Mouse (Mus musculus) lung, postnatal 0 days (tissue): ENCODE measurements around the gene Sox6. TPM values are rescaled to one million over a fixed set of nuclear protein-coding genes. Genes with fewer than 3 reads are reported as not detected.

Experiments
- ATAC-seq: fragments of 200-750 bp; cut with Nextera tagmentation; 2 replicates; pipeline ENCODE4 v1.8.0; 2017; ENCODE audit warnings: moderate library complexity
- DNase-seq: peaks from one replicate; pipeline ENCODE4 v3.0.0-alpha.2; 2016; ENCODE audit warnings: low spot score
- H3K27ac ChIP-seq: fragments of 300-500 bp; sonication (generic); 2 replicates; pipeline ENCODE4 v1.5.1; 2014; ENCODE audit warnings: antibody characterized with exemption, mild to moderate bottlenecking, low read length, mixed read lengths
- H3K27me3 ChIP-seq: fragments of 300-500 bp; sonication (generic); replicated peaks from 2 replicates; pipeline ENCODE4 v1.6.1; 2014; ENCODE audit warnings: low read length, mixed read lengths; ENCODE audit not compliant: insufficient read depth
- H3K36me3 ChIP-seq: fragments of 300-500 bp; sonication (generic); 2 replicates; pipeline ENCODE4 v1.6.1; 2014; ENCODE audit warnings: low read length, mixed read lengths; ENCODE audit not compliant: insufficient read depth
- H3K4me1 ChIP-seq: fragments of 300-500 bp; sonication (generic); 2 replicates; pipeline ENCODE4 v1.6.1; 2014; ENCODE audit warnings: antibody characterized with exemption, low read depth, low read length, mixed read lengths; ENCODE audit not compliant: insufficient read depth
- H3K4me2 ChIP-seq: fragments of 300-500 bp; sonication (generic); replicated peaks from 2 replicates; pipeline ENCODE4 v1.6.1; 2014; ENCODE audit warnings: low read depth, mild to moderate bottlenecking, low read length, moderate library complexity, mixed read lengths
- H3K4me3 ChIP-seq: fragments of 300-500 bp; sonication (generic); 2 replicates; pipeline ENCODE4 v1.5.1; 2014; ENCODE audit warnings: low read depth, low read length
- H3K9ac ChIP-seq: fragments of 300-500 bp; sonication (generic); replicated peaks from 2 replicates; pipeline ENCODE4 v1.6.1; 2014; ENCODE audit warnings: low read depth, mild to moderate bottlenecking
- H3K9me3 ChIP-seq: fragments of 300-500 bp; sonication (generic); 2 replicates; pipeline ENCODE4 v1.6.1; 2016; ENCODE audit warnings: low read length, mixed read lengths
- CTCF ChIP-seq: IDR thresholded peaks from 2 replicates; pipeline ENCODE4 v1.5.1; 2016; ENCODE audit warnings: antibody characterized with exemption, mild to moderate bottlenecking
- EP300 ChIP-seq: IDR thresholded peaks from 2 replicates; pipeline ENCODE4 v1.6.1; 2016; ENCODE audit warnings: antibody characterized with exemption, mild to moderate bottlenecking, control low read depth
- WGBS: fragments of 180-500 bp; shearing (Covaris S2); extraction: QIAGEN DNeasy Blood & Tissue Kit; methylation state at CpG from one replicate; pipeline ENCODE4 v1.1.7; 2014; 5-methylcytosine and 5-hydroxymethylcytosine counted together
- polyA plus RNA-seq: library from polyadenylated mRNA; unstranded; fragments of >200 nt; fragmentation: Nextera tagmentation; extraction: Ambion mirVana; gene quantifications from 2 replicates; pipeline ENCODE4 v1.2.1, GENCODE M21; 2015

The Sox6 gene
- polyA plus RNA-seq, 1 experiment from 2014 or later = 6.8 TPM

DNA sequence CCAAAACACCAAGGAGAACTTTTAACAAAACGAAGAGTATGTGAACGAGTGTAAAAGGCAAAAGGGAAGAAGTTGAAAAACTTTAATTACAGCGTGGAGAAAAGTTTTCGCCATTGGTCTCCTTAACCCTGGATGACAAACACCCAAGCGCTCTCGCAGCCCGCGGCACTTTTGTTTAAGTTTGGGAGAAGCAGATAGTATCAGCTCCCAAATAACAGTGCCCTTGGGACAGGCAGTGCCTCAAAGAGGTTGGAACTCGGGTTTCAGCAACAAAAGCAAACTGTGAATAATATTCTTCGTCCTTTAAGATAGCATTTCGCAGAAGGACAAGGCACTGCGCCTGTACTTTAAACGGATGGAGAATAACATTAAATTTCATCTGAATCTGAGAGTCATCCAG is 572 bp downstream of the Sox6 start:
- TF ChIP-seq CTCF (no peak), EP300 (no peak)
- Histone ChIP-seq H3K9ac (no peak overlapping the region), H3K4me3 (no peak overlapping the region), H3K27ac (no peak overlapping the region), H3K9me3 (no peaks in the 10 kb centered on the region), H3K4me2 (no peak overlapping the region; the same call in 1 of the 2 replicates), H3K4me1 (0 out of 2 replicates have a peak, but pooled peaks cover 8% of the 10 kb centered on the region), H3K27me3 (peaks cover 30% of the 10 kb centered on the region), H3K36me3 (no peaks in the 10 kb centered on the region)
- 4% methylated on average over 13 of the region's 13 CpGs for WGBS
- no peak for DNase-seq
- no peak for ATAC-seq

DNA sequence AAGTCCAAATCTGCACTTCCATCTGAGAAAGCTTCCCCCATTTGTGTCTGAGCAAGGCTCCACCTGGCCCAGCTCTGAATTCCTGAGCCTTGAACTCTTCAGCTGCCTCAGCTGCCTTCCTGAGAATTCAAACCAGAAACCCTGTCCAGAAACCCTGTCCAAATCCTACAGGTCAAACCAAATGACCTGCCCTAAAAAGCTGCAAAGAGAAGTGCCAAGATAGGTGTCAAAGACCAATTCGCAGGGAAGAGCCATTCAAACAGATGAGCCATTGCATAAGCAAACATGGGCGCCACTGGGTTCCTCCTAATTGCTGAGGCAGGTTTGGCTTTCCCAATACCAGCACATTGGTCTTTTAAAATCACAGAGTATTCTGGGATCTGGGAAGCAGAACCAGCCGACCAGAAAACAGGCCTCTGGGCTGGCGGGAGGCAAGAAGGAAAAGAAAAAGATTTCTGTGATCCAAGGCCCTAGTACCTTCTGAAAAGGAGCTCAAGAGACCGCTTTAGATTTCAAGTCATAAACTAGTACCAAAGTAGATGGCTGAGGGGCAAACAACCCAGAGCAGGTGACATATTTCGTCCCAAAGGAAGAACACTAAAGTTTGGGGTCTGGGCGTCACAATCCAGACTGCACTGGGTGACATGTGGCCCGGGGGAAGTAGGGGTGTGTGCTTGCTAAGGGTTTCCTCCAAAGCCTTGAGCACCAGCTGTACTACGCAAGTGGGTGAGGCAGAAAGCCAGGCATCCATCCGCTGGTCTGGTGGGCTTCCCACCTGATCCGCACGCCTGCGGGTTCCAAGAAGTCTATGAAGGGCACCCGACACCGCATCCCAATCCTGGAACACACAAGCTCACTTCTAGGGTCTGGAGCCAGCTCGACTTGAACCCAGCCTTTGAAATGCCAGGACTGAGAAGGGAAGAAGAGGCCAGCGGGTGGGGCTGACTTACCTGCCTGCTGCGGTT is 1.7 kb downstream of the Sox6 start:
- H3K4me2 ChIP-seq = no peak overlapping the region
- no peaks in the 10 kb centered on the region for H3K9me3 ChIP-seq
- no peak for TF ChIP-seq CTCF
- no peak for TF ChIP-seq EP300
- H3K27ac ChIP-seq = no peak overlapping the region
- 59% methylated on average over 18 of the region's 18 CpGs for WGBS
- peaks cover 30% of the 10 kb centered on the region for H3K27me3 ChIP-seq
- no peak for ATAC-seq
- DNase-seq = no peak
- H3K4me3 ChIP-seq = no peak overlapping the region
- H3K9ac ChIP-seq = no peak overlapping the region
- 0 out of 2 replicates have a peak, but pooled peaks cover 8% of the 10 kb centered on the region for H3K4me1 ChIP-seq
- no peaks in the 10 kb centered on the region for H3K36me3 ChIP-seq

DNA sequence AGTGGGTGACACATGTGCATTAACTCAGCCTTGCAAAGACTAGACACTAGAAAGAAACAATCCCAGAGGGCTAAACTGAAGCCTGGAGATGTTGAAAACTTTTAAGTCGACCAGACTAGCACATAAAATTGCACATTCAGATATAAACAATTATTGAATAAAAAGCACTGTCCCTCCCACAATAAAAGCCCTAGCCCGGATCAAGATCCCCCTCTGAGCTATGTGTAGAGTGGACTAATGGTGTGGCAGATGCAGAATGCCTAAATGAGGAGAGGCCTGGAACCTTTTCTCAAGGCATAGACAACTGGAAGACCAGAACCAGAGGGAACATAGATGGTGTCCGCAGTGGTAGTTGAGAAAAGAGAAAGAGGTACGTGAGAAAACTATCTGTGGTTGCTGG is 3.1 kb downstream of the Sox6 start:
- Histone ChIP-seq H3K4me3 (no peak overlapping the region), H3K4me2 (no peak overlapping the region), H3K9me3 (no peaks in the 10 kb centered on the region), H3K27ac (no peak overlapping the region), H3K27me3 (peaks cover 30% of the 10 kb centered on the region), H3K4me1 (peaks cover 15% of the 10 kb centered on the region; the same call in 1 of the 2 replicates), H3K9ac (no peak overlapping the region), H3K36me3 (no peaks in the 10 kb centered on the region)
- TF ChIP-seq CTCF (no peak), EP300 (no peak)
- ATAC-seq (no peak), DNase-seq (no peak)
- 69% methylated on average over 4 of the region's 4 CpGs for whole genome bisulfite sequencing

DNA sequence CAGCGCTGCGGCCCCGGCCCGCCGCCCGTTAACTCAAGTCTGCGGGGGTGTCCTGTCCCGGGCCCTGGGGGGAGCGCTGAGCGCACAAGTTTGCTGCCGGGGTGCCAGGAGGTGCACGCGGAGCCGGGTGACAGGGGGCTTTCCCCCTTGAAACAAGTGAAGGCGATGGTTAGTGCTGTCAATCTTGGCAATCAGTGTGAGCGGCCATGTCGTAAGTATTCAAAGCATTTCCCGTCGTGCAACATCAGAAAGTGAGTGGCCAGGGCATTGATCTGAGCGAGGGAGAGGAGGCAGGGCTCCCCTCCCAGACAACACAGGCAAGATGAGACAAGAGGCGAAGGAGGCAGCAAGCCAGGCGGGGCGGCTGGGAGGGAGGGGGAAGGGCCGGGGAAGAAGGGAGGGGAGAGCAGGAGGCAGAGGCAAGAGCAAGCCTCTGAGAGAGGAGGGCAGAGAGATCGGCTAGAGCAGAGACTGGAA is 4.3 kb downstream of the Sox6 start:
- peaks cover 11% of the 10 kb centered on the region; the same call in 1 of the 2 replicates for H3K4me1 ChIP-seq
- peak overlapping the region; percentile 13; the same call in 1 of the 2 replicates for H3K9ac ChIP-seq
- DNase-seq = peak; percentile 50
- 2% methylated on average over 25 of the region's 25 CpGs for WGBS
- H3K27me3 ChIP-seq = peaks cover 23% of the 10 kb centered on the region
- TF ChIP-seq CTCF (no peak), EP300 (no peak)
- ATAC-seq = no peak
- no peaks in the 10 kb centered on the region for H3K9me3 ChIP-seq
- H3K4me3 ChIP-seq = peak overlapping the region; percentile 47
- no peak overlapping the region; the same call in 1 of the 2 replicates for H3K27ac ChIP-seq
- no peaks in the 10 kb centered on the region for H3K36me3 ChIP-seq
- peak overlapping the region; percentile 94 for H3K4me2 ChIP-seq

DNA sequence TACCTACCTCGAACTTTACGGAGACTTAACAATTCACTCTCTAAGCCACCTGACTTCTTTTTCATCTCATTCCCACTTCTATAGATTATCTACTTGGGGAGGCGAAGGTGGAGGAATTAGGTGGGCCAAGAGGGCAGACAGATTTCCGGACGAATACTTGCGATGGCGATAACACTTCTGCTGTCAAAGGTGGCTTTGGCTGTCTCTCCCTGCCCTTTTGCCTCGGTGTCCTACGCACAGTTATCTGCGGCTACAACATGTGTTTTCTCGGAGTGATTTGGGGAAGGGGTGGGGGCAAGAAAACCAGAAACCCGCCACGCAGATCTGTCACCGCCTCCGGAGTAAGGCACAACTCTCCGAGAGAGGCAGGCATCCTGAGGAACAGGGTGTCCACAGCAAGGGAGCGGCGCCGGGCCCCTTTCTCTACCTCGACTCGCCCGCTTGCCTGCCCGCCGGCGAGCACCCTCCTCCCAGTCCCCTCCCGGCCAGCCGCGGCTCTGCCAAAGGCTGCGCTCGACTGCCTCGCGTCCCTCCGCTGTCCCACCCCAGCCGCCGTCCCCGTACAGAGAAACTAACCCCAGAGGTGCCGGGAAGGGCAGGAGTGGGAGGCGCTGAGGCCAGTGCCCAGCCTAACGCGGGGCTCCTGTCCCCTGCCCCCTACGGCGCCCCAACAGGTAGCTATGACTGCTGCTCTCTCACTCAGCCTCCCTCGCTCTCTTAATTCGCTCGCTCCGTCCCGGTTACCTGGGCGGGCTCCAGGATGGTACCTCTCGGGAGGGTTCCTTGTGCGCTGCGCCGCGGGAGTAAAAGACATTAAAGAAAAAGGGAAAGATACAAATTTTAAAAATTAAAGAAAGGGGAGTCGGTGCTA is 5.0 kb downstream of the Sox6 start:
- under 1% methylated on average over 53 of the region's 54 CpGs for WGBS
- peak; percentile 78 for DNase-seq
- no peaks in the 10 kb centered on the region for H3K36me3 ChIP-seq
- H3K9ac ChIP-seq = peak overlapping the region; percentile 13; the same call in 1 of the 2 replicates
- peaks cover 11% of the 10 kb centered on the region; the same call in 1 of the 2 replicates for H3K4me1 ChIP-seq
- ATAC-seq = peak; percentile 66
- H3K9me3 ChIP-seq = no peaks in the 10 kb centered on the region
- TF ChIP-seq CTCF = peak; percentile 19; the same call in 1 of the 2 replicates
- TF ChIP-seq EP300 = no peak
- peak overlapping the region; percentile 94 for H3K4me2 ChIP-seq
- H3K27ac ChIP-seq = no peak overlapping the region; the same call in 1 of the 2 replicates
- peak overlapping the region; percentile 47 for H3K4me3 ChIP-seq
- peaks cover 20% of the 10 kb centered on the region for H3K27me3 ChIP-seq
